Mouse (Mus musculus) liver, adult 2 months (tissue): Measurements from ENCODE around the gene Rpl13a. TPM values are rescaled to one million over a fixed set of nuclear protein-coding genes. Genes with fewer than 3 reads are reported as not detected.
A peak's percentile ranks its signal among the peaks of the same experiment; 100 is the strongest.

Source experiments
- DNase-seq: peaks from one replicate; pipeline ENCODE4 v3.0.0-alpha.2; 2011; ENCODE audit warnings: low read depth, low spot score; ENCODE audit errors: extremely low read depth
- H3K27ac ChIP-seq: fragments of 200-500 bp; replicated peaks from 2 replicates; pipeline ENCODE4 v1.5.1; 2012; ENCODE audit warnings: low read depth, mild to moderate bottlenecking, control low read depth, inconsistent platforms, low read length; ENCODE audit not compliant: insufficient read depth
- H3K27me3 ChIP-seq: fragments of 200-500 bp; 2 replicates; pipeline ENCODE4 v1.6.1; 2012; ENCODE audit warnings: mild to moderate bottlenecking, moderate library complexity, low read length, inconsistent platforms; ENCODE audit not compliant: control insufficient read depth, insufficient read depth
- H3K36me3 ChIP-seq: fragments of 200-500 bp; 2 replicates; pipeline ENCODE4 v1.6.1; 2012; ENCODE audit warnings: low read length, inconsistent platforms; ENCODE audit not compliant: control insufficient read depth, insufficient read depth
- H3K4me1 ChIP-seq: fragments of 200-500 bp; 2 replicates; pipeline ENCODE4 v1.6.1; 2011; ENCODE audit warnings: low read length; ENCODE audit not compliant: control insufficient read depth, insufficient read depth
- H3K4me3 ChIP-seq: fragments of 200-500 bp; 2 replicates; pipeline ENCODE4 v1.5.1; 2011; ENCODE audit warnings: low read depth, mild to moderate bottlenecking, control low read depth, low read length, moderate library complexity; ENCODE audit not compliant: insufficient read depth
- H3K79me2 ChIP-seq: fragments of 200-500 bp; 2 replicates; pipeline ENCODE4 v1.6.1; 2012; ENCODE audit warnings: inconsistent platforms, mild to moderate bottlenecking, low read length, moderate library complexity; ENCODE audit not compliant: control insufficient read depth, insufficient read depth
- H3K9ac ChIP-seq: fragments of 200-500 bp; 2 replicates; pipeline ENCODE4 v1.6.1; 2012; ENCODE audit warnings: low read depth, mild to moderate bottlenecking, control low read depth, inconsistent platforms, low read length
- CTCF ChIP-seq: fragments of 200-500 bp; IDR thresholded peaks from 2 replicates; pipeline ENCODE4 v1.5.1; 2011; ENCODE audit warnings: low read depth, low read length, control low read depth
- POLR2A ChIP-seq: fragments of 200-500 bp; IDR thresholded peaks from 2 replicates; pipeline ENCODE4 v1.6.1; 2011; ENCODE audit warnings: low read length, control low read depth; ENCODE audit not compliant: insufficient read depth; ENCODE audit errors: extremely low read depth
- WGBS: fragments of 180-500 bp; shearing (Covaris S2); methylation state at CpG from one replicate; pipeline ENCODE4 v1.1.7; 2018; 5-methylcytosine and 5-hydroxymethylcytosine counted together
- polyA plus RNA-seq: library from polyadenylated mRNA; depleted of rRNA; stranded (reverse); fragments of >200 nt; gene quantifications from 2 replicates; pipeline ENCODE4 v1.2.3, GENCODE M21; 2012
- total RNA-seq: library from RNA; depleted of rRNA; stranded (reverse); fragments of >200 nt; gene quantifications from 2 replicates; pipeline ENCODE4 v1.2.3, GENCODE M21; 2014

Gene Rpl13a
- total and polyA plus RNA-seq, 2 experiments = 488 to 1,440 TPM

- Histone ChIP-seq H3K27ac (no peak overlapping the region), H3K27me3 (no peaks in the 10 kb centered on the region), H3K79me2 (no peaks in the 10 kb centered on the region), H3K36me3 (no peaks in the 10 kb centered on the region), H3K4me1 (peaks cover 9% of the 10 kb centered on the region), H3K4me3 (no peak overlapping the region), H3K9ac (no peak overlapping the region)
- TF ChIP-seq POLR2A (no peak), CTCF (no peak)
- DNase-seq = no peak
- 78% methylated on average over 5 of the region's 5 CpGs for WGBS
Observed at GRCm38 (mm10) chr7:45107052-45107645, 21.4 kb downstream of the Rpl13a start.

DNA sequence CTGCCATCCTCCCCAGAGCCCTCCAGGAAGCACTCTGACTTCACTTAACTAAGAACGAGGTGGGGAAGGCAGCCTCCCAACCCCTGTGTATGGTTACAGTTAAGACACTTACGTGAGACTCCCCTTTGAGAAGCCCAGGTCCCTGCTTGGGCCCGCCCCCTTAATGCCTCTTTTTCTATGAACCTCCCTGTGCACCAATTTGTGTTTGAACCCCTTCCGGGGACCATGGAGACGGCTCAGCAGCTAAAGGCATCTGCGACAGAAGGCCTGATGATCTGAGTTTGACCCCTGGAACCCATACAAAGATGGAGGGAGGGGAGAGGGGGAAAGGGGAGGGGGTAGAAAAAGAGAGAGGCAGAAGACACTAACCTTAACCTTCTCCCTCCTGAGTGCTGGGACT lies 22.1 kb downstream of the Rpl13a start:
- 91% methylated on average over 6 of the region's 6 CpGs for WGBS
- no peak for DNase-seq
- no peak overlapping the region for H3K9ac ChIP-seq

GRCm38 (mm10) chr7:45105491-45105890 lies 23.1 kb downstream of the Rpl13a start:
- no peak for DNase-seq
- Histone ChIP-seq H3K27me3 (no peaks in the 10 kb centered on the region), H3K9ac (no peak overlapping the region), H3K4me1 (peaks cover 14% of the 10 kb centered on the region), H3K79me2 (no peaks in the 10 kb centered on the region), H3K36me3 (peaks cover 4% of the 10 kb centered on the region; the same call in 1 of the 2 replicates), H3K27ac (no peak overlapping the region), H3K4me3 (no peak overlapping the region)
- WGBS = 86% methylated on average over 8 of the region's 8 CpGs
- TF ChIP-seq POLR2A (no peak), CTCF (no peak)

More for the DNA sequence above, 22.1 kb downstream of the Rpl13a start:
- H3K36me3 ChIP-seq = peaks cover 2% of the 10 kb centered on the region; the same call in 1 of the 2 replicates
- no peak for TF ChIP-seq CTCF
- TF ChIP-seq POLR2A = no peak
- H3K27ac ChIP-seq = no peak overlapping the region
- peaks cover 14% of the 10 kb centered on the region for H3K4me1 ChIP-seq
- no peaks in the 10 kb centered on the region for H3K79me2 ChIP-seq
- no peak overlapping the region for H3K4me3 ChIP-seq
- no peaks in the 10 kb centered on the region for H3K27me3 ChIP-seq

GRCm38 (mm10) chr7:45104941-45105340 lies 23.6 kb downstream of the Rpl13a start:
- DNase-seq = no peak

DNA sequence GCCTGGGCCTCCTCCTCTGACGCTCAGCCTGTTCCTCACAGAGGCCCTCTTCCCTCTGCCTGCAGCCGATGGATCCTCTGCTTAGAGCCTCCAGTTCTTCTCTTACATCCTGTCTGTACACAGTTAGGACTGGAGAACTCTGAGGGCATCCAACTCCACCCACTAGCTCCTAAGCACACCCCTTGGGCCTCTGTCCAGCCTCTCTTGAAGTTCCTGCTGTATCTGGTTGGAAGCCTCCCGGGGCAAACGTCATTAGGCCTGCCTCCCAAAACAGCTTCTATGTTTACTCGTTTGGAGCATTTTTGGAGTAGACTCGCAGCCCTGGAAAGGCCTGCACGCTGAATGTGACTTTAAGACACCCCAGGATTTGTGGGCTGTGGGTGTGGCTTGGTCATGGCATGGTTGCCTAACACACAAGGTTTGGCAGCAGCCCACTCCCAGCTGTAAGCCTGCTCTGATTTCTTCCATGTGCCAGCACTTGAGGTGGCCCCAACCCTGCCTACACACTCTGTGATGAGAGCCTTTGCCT lies 24.8 kb downstream of the Rpl13a start, which contains the start of gene Fcgrt:
Gene Fcgrt, minus strand, starts transcription at position 200 of the 529 bp plus-strand sequence.
- no peaks in the 10 kb centered on the region for H3K27me3 ChIP-seq
- H3K27ac ChIP-seq = peak within 1 kb of the TSS; percentile 95
- H3K4me3 ChIP-seq = peak within 1 kb of the TSS; percentile 69
- peaks cover 14% of the 10 kb centered on the region for H3K4me1 ChIP-seq
- TF ChIP-seq POLR2A (peak; percentile 82), CTCF (no peak)
- peak within 1 kb of the TSS; percentile 84 for H3K9ac ChIP-seq
- H3K79me2 ChIP-seq = no peaks in the 10 kb centered on the region
- WGBS = under 1% methylated on average over 7 of the region's 7 CpGs
- peaks cover 10% of the 10 kb centered on the region; the same call in 1 of the 2 replicates for H3K36me3 ChIP-seq
- DNase-seq = peak; percentile 100

More at GRCm38 (mm10) chr7:45104941-45105340, 23.6 kb downstream of the Rpl13a start:
- no peak overlapping the region for H3K4me3 ChIP-seq
- no peaks in the 10 kb centered on the region for H3K27me3 ChIP-seq
- H3K4me1 ChIP-seq = peaks cover 14% of the 10 kb centered on the region
- H3K79me2 ChIP-seq = no peaks in the 10 kb centered on the region
- WGBS = 83% methylated on average over 5 of the region's 5 CpGs
- no peak overlapping the region for H3K27ac ChIP-seq
- no peak overlapping the region for H3K9ac ChIP-seq
- H3K36me3 ChIP-seq = peaks cover 8% of the 10 kb centered on the region; the same call in 1 of the 2 replicates
- TF ChIP-seq CTCF = no peak
- TF ChIP-seq POLR2A = no peak
